Mouse (Mus musculus) liver, embryonic 11.5 days (tissue): ENCODE measurements around the gene Pgap3. TPM values are rescaled to one million over a fixed set of nuclear protein-coding genes. Genes with fewer than 3 reads are reported as not detected.

ENCODE experiments used
- ATAC-seq: fragments of 200-750 bp; cut with Nextera tagmentation; replicated peaks from 2 replicates; pipeline ENCODE4 v1.8.0; 2017; ENCODE audit warnings: moderate number of reproducible peaks, mild to moderate bottlenecking, moderate TSS enrichment, moderate library complexity; ENCODE audit not compliant: low FRiP score
- DNase-seq: peaks from one replicate; pipeline ENCODE4 v3.0.0-alpha.2; 2017; ENCODE audit warnings: low spot score
- H3K27ac ChIP-seq: fragments of 300-500 bp; sonication (generic); 2 replicates; pipeline ENCODE4 v1.5.1; 2014; ENCODE audit warnings: mild to moderate bottlenecking, low read depth, low read length, control low read depth
- H3K27me3 ChIP-seq: fragments of 300-500 bp; sonication (generic); replicated peaks from 2 replicates; pipeline ENCODE4 v1.6.1; 2014; ENCODE audit warnings: low read length, mixed read lengths; ENCODE audit not compliant: control insufficient read depth, insufficient read depth
- H3K36me3 ChIP-seq: fragments of 300-500 bp; sonication (generic); 2 replicates; pipeline ENCODE4 v1.6.1; 2014; ENCODE audit warnings: mild to moderate bottlenecking, low read length, moderate library complexity, mixed read lengths; ENCODE audit not compliant: control insufficient read depth, insufficient read depth
- H3K4me1 ChIP-seq: fragments of 300-500 bp; sonication (generic); replicated peaks from 2 replicates; pipeline ENCODE4 v1.6.1; 2014; ENCODE audit warnings: low read length, mixed read lengths; ENCODE audit not compliant: control insufficient read depth, insufficient read depth
- H3K4me2 ChIP-seq: fragments of 300-500 bp; sonication (generic); 2 replicates; pipeline ENCODE4 v1.6.1; 2014; ENCODE audit warnings: mild to moderate bottlenecking, control low read depth, moderate library complexity
- H3K4me3 ChIP-seq: fragments of 300-500 bp; sonication (generic); 2 replicates; pipeline ENCODE4 v1.5.1; 2014; ENCODE audit warnings: low read depth, low read length, control low read depth
- H3K9ac ChIP-seq: fragments of 300-500 bp; sonication (generic); 2 replicates; pipeline ENCODE4 v1.6.1; 2014; ENCODE audit warnings: low read depth, low read length, control low read depth
- H3K9me3 ChIP-seq: fragments of 300-500 bp; sonication (generic); 2 replicates; pipeline ENCODE4 v1.6.1; 2016; ENCODE audit warnings: low read length, inconsistent platforms, mixed read lengths; ENCODE audit not compliant: control insufficient read depth
- WGBS: fragments of 180-500 bp; shearing (Covaris S2); extraction: QIAGEN DNeasy Blood & Tissue Kit; methylation state at CpG from one replicate; pipeline ENCODE4 v1.1.7; 2014; 5-methylcytosine and 5-hydroxymethylcytosine counted together
- polyA plus RNA-seq: library from polyadenylated mRNA; unstranded; fragments of >200 nt; fragmentation: Nextera tagmentation; extraction: Ambion mirVana; gene quantifications from 2 replicates; pipeline ENCODE4 v1.2.1, GENCODE M21; 2014

The Pgap3 gene
- polyA plus RNA-seq, 1 experiment from 2014 or later: 6.4 TPM

DNA sequence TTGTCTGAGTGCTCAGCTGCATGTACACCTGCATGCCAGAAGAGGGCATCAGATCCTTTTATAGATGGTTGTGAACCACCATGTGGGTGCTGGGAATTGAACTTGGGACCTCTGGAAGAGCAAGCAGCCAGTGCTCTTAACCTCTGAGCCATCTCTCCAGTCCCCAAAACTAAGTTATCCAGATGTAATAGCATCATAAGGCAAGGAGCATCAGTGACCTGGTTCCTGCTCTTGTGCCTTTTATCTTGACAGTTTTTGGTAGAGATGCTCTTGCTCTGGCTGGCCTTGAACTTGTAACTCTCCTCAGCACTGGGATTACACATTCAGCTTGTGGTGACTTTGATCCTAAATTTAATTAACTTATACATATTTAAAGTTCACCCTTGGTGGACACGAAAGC is 43.4 kb upstream of the Pgap3 start:
- ATAC-seq: no peak
- Histone ChIP-seq H3K36me3 (no peaks in the 10 kb centered on the region), H3K9ac (no peak overlapping the region), H3K4me1 (peaks cover 4% of the 10 kb centered on the region; the same call in 1 of the 2 replicates), H3K27me3 (peaks cover 35% of the 10 kb centered on the region), H3K4me2 (no peak overlapping the region), H3K4me3 (no peak overlapping the region), H3K9me3 (no peaks in the 10 kb centered on the region), H3K27ac (no peak overlapping the region)
- WGBS: 86% methylated on average over 1 of the region's 1 CpGs
- no peak for DNase-seq

- peak within 1 kb of the TSS; percentile 62 for H3K27ac ChIP-seq
Measured at GRCm38 (mm10) chr11:98438331-98439158, 38.3 kb upstream of the Pgap3 start, which contains the start of gene Mien1. Gene Mien1 (minus strand): TSS chr11:98438991.

GRCm38 (mm10) chr11:98437441-98437840 is 37.2 kb upstream of the Pgap3 start:
- DNase-seq (no peak), ATAC-seq (no peak)
- peaks cover 4% of the 10 kb centered on the region; the same call in 1 of the 2 replicates for H3K4me1 ChIP-seq
- no peak overlapping the region for H3K9ac ChIP-seq
- peaks cover 2% of the 10 kb centered on the region for H3K36me3 ChIP-seq
- no peak overlapping the region; the same call in 1 of the 2 replicates for H3K4me3 ChIP-seq
- 83% methylated on average over 6 of the region's 6 CpGs for WGBS
- no peaks in the 10 kb centered on the region for H3K9me3 ChIP-seq
- H3K27ac ChIP-seq: no peak overlapping the region
- H3K4me2 ChIP-seq: no peak overlapping the region; the same call in 1 of the 2 replicates
- H3K27me3 ChIP-seq: no peaks in the 10 kb centered on the region

More at GRCm38 (mm10) chr11:98438331-98439158, 38.3 kb upstream of the Pgap3 start, which contains the start of gene Mien1:
- H3K27me3 ChIP-seq: no peaks in the 10 kb centered on the region
- H3K4me2 ChIP-seq: peak within 1 kb of the TSS; percentile 92
- peaks cover 4% of the 10 kb centered on the region; the same call in 1 of the 2 replicates for H3K4me1 ChIP-seq
- H3K4me3 ChIP-seq: peak within 1 kb of the TSS; percentile 66
- ATAC-seq (peak; percentile 86), DNase-seq (peak; percentile 97)
- H3K36me3 ChIP-seq: peaks cover 2% of the 10 kb centered on the region
- H3K9ac ChIP-seq: peak within 1 kb of the TSS; percentile 67
- no peaks in the 10 kb centered on the region for H3K9me3 ChIP-seq
- WGBS: 2% methylated on average over 43 of the region's 43 CpGs

GRCm38 (mm10) chr11:98435723-98436122 is 35.4 kb upstream of the Pgap3 start:
- DNase-seq (no peak), ATAC-seq (no peak)
- H3K4me2 ChIP-seq: no peak overlapping the region
- peaks cover 4% of the 10 kb centered on the region; the same call in 1 of the 2 replicates for H3K4me1 ChIP-seq
- H3K27me3 ChIP-seq: no peaks in the 10 kb centered on the region
- no peak overlapping the region for H3K27ac ChIP-seq
- H3K9me3 ChIP-seq: no peaks in the 10 kb centered on the region
- H3K4me3 ChIP-seq: no peak overlapping the region
- peaks cover 2% of the 10 kb centered on the region for H3K36me3 ChIP-seq
- no peak overlapping the region for H3K9ac ChIP-seq
- 85% methylated on average over 9 of the region's 9 CpGs for WGBS

DNA sequence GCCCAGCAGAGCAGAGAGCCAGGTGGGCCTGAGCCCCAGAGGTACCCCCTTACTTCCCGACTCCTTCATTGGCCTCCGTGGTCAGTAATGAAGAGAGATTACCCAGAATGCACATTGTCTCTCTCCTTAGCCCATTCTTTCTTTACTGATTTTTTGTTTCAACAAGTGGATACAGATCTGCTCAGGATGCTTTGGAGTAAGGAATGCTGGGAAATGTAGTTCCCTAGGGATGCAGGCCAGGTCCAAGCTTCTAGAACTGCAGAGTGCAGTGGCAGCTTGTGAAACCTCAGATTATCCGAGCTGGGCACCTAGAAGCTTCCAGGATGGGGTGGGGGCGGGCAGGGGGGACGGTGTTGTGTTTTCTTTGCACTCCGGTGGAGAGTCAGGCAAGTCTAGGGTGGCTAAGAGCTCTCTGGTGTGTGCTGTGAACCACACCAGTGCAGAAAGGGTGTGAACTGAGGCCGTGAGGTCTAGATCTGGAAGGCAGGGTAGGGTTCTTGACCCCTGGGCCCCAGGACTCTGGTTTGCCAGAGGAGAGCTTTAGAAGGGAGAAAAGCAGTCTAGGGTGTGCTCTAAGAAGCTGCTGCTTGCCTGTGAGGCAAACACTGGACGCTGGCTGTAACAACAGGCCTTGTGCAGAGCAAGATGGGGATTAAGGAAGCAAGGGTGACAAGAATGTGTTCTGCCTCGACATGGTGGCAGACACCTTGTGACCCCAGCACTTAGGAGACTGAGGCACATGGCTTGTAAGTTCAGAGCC is 31.6 kb upstream of the Pgap3 start:
- H3K36me3 ChIP-seq: peaks cover 2% of the 10 kb centered on the region
- H3K4me3 ChIP-seq: no peak overlapping the region
- H3K9ac ChIP-seq: no peak overlapping the region
- no peak overlapping the region for H3K27ac ChIP-seq
- ATAC-seq: no peak
- H3K9me3 ChIP-seq: no peaks in the 10 kb centered on the region
- H3K4me1 ChIP-seq: no peaks in the 10 kb centered on the region
- no peak overlapping the region for H3K4me2 ChIP-seq
- no peaks in the 10 kb centered on the region for H3K27me3 ChIP-seq
- DNase-seq: no peak
- WGBS: 74% methylated on average over 9 of the region's 9 CpGs

- WGBS: 82% methylated on average over 5 of the region's 5 CpGs
- H3K4me2 ChIP-seq: no peak overlapping the region
- no peaks in the 10 kb centered on the region; the same call in 1 of the 2 replicates for H3K36me3 ChIP-seq
- no peak for DNase-seq
- no peaks in the 10 kb centered on the region for H3K27me3 ChIP-seq
- no peak overlapping the region for H3K4me3 ChIP-seq
- no peak overlapping the region for H3K9ac ChIP-seq
- ATAC-seq: no peak
- no peaks in the 10 kb centered on the region for H3K4me1 ChIP-seq
- H3K27ac ChIP-seq: no peak overlapping the region
- no peaks in the 10 kb centered on the region for H3K9me3 ChIP-seq
Measured at GRCm38 (mm10) chr11:98428436-98428835, 28.1 kb upstream of the Pgap3 start.

DNA sequence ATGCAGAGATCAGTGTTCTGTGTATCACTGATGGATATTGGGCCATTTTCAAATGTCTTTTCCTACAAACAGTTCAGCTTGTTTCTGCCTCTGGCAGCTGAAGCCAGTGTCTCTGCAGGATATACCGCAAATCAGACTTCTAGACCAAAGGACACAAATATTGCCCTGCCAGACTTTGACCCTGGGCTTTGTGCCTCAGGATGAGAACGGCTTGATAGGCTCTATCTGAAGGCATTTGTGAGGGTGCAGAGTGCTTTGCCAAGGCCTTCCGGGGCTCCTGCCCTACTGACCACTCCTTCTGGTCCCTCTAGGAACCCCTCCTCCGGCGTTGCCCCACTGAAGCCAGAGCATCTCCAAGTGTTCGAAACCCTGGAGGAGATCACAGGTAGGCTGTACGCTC is 26.3 kb upstream of the Pgap3 start:
- no peaks in the 10 kb centered on the region for H3K4me1 ChIP-seq
- no peak overlapping the region for H3K4me3 ChIP-seq
- H3K27ac ChIP-seq: no peak overlapping the region
- H3K9ac ChIP-seq: no peak overlapping the region
- H3K27me3 ChIP-seq: no peaks in the 10 kb centered on the region
- no peaks in the 10 kb centered on the region for H3K9me3 ChIP-seq
- DNase-seq (no peak), ATAC-seq (no peak)
- 84% methylated on average over 7 of the region's 7 CpGs for WGBS
- no peak overlapping the region for H3K4me2 ChIP-seq
- no peaks in the 10 kb centered on the region; the same call in 1 of the 2 replicates for H3K36me3 ChIP-seq

- DNase-seq (no peak), ATAC-seq (no peak)
- Histone ChIP-seq H3K36me3 (no peaks in the 10 kb centered on the region; the same call in 1 of the 2 replicates), H3K4me2 (no peak overlapping the region), H3K4me3 (no peak overlapping the region), H3K27me3 (peaks cover 16% of the 10 kb centered on the region), H3K9ac (no peak overlapping the region), H3K27ac (no peak overlapping the region), H3K4me1 (peaks cover 4% of the 10 kb centered on the region; the same call in 1 of the 2 replicates), H3K9me3 (no peaks in the 10 kb centered on the region)
- WGBS: 81% methylated on average over 10 of the region's 10 CpGs
Measured at GRCm38 (mm10) chr11:98418939-98419547, 18.8 kb upstream of the Pgap3 start.
